12 mouse cellular contexts compared by ENCODE assay signal in the genomic region with DNA sequence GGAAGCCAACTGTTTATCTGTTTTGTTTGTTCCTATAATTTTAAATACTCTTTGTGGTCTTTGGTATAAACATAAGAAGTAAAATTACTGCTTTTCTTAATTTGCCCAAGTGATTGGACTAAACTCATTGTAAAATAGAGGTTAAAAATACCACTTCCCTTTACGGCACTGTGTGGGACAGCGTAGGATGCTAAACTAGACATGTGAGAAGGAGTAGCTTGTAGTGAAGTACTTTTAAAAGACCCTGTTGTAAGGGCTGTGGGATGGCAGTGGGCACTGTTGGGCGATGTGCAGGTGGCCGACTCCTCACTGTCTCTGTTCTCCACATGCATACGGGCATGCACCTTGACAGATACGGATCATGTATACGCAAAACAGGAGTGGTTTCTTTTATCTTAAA.
"Had no signal": no experiment of that assay in that cellular context is flagged by ENCODE, and none has a peak within 500 bp of the region (broad histone marks: within the 10 kb centered on the region; RNA-seq: fewer than 3 reads in every experiment).

No protein-coding gene starts in this region.

- DNase-seq: retina, postnatal 1 day; right cerebral cortex, adult 18-20 months; right cerebral cortex, postnatal 14 days; right cerebral cortex, postnatal 25 days; right cerebral cortex, postnatal 4 days; spleen, adult 18-20 months; thymus, adult 18-20 months; thymus, adult 2 months; thymus, postnatal 14 days; thymus, postnatal 25 days; thymus, postnatal 36 days; thymus, postnatal 4 days had no signal
